Mouse (Mus musculus) C2C12 (cell line): ENCODE results near the gene Mroh3.

Experiments used
- CTCF ChIP-seq: IDR thresholded peaks from one replicate; pipeline ENCODE4 v1.5.1; 2011; ENCODE audit not compliant: control insufficient read depth, insufficient read depth, insufficient read length
- FOSL1 ChIP-seq: IDR thresholded peaks from one replicate; pipeline ENCODE4 v1.8.0; 2011; ENCODE audit warnings: mild to moderate bottlenecking, low read length; ENCODE audit not compliant: poor library complexity, insufficient read depth, severe bottlenecking
- MAX ChIP-seq: IDR thresholded peaks from one replicate; pipeline ENCODE4 v1.6.1; 2011; ENCODE audit warnings: mild to moderate bottlenecking, control low read depth
- MYOD1 ChIP-seq: IDR thresholded peaks from one replicate; pipeline ENCODE4 v1.6.1; 2011; ENCODE audit warnings: low read depth; ENCODE audit not compliant: control insufficient read depth, insufficient read length
- MYOG ChIP-seq: IDR thresholded peaks from one replicate; pipeline ENCODE4 v1.6.1; 2011; ENCODE audit not compliant: control insufficient read depth, insufficient read length; ENCODE audit errors: extremely low read depth
- USF1 ChIP-seq: IDR thresholded peaks from one replicate; pipeline ENCODE4 v1.6.1; 2011; ENCODE audit warnings: low read depth, mild to moderate bottlenecking, control low read depth, moderate library complexity

DNA sequence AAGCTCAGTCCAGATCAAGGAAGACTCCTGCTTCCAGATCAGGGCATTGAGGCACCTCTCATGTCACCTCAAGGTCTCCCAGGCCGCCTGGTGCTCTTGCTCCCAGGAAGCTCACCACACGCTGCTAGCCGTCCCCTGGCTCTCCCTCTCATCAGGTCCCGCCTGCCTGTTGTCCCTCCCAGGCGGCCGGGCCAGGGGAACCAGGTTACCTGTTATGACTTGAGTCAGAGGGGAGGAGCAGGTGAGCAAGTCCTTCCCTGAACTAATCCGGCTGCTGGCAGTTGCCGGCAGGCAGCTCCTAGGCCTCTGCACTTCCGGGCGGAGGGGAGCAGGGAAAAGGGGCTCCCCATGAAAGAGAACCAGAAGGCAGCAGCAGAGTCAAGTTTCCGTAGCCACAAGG, 17.6 kb upstream of the Mroh3 start:
- TF ChIP-seq MYOD1 (no peak), CTCF (no peak), USF1 (no peak), MYOG (no peak), FOSL1 (no peak), MAX (no peak)
